Mouse (Mus musculus) stomach, postnatal 0 days (tissue): ENCODE measurements at regions not wholly inside any gene's neighbourhood (a gene's known extent, or its start where the extent isn't known, plus 50 kb on each side); places are given as distances from the start of the nearest gene placed in this dataset.

Experiments
- ATAC-seq: fragments of 200-750 bp; cut with Nextera tagmentation; 2 replicates; pipeline ENCODE4 v1.8.0; 2017; ENCODE audit not compliant: low FRiP score, low TSS enrichment
- DNase-seq: peaks from one replicate; pipeline ENCODE4 v3.0.0-alpha.2; 2016; ENCODE audit warnings: low spot score
- H3K27ac ChIP-seq: fragments of 300-500 bp; sonication (generic); replicated peaks from 2 replicates; pipeline ENCODE4 v1.5.1; 2014; ENCODE audit warnings: mild to moderate bottlenecking, control low read depth
- H3K27me3 ChIP-seq: fragments of 300-500 bp; sonication (generic); 2 replicates; pipeline ENCODE4 v1.6.1; 2014; ENCODE audit warnings: low read length; ENCODE audit not compliant: control insufficient read depth, insufficient read depth
- H3K36me3 ChIP-seq: fragments of 300-500 bp; sonication (generic); 2 replicates; pipeline ENCODE4 v1.6.1; 2014; ENCODE audit warnings: low read length, mixed read lengths; ENCODE audit not compliant: control insufficient read depth, insufficient read depth
- H3K4me1 ChIP-seq: fragments of 300-500 bp; sonication (generic); replicated peaks from 2 replicates; pipeline ENCODE4 v1.6.1; 2014; ENCODE audit warnings: antibody characterized with exemption; ENCODE audit not compliant: control insufficient read depth, insufficient read depth
- H3K4me2 ChIP-seq: fragments of 300-500 bp; sonication (generic); replicated peaks from 2 replicates; pipeline ENCODE4 v1.6.1; 2014; ENCODE audit warnings: low read depth, mild to moderate bottlenecking, control low read depth, moderate library complexity
- H3K4me3 ChIP-seq: fragments of 300-500 bp; sonication (generic); 2 replicates; pipeline ENCODE4 v1.5.1; 2014; ENCODE audit warnings: low read depth, low read length, control low read depth
- H3K9ac ChIP-seq: fragments of 300-500 bp; sonication (generic); 2 replicates; pipeline ENCODE4 v1.6.1; 2014; ENCODE audit warnings: mild to moderate bottlenecking, low read length, control low read depth, mixed read lengths
- H3K9me3 ChIP-seq: fragments of 300-500 bp; sonication (generic); 2 replicates; pipeline ENCODE4 v1.6.1; 2016; ENCODE audit warnings: low read length; ENCODE audit not compliant: control insufficient read depth
- CTCF ChIP-seq: IDR thresholded peaks from 2 replicates; pipeline ENCODE4 v1.5.1; 2016; ENCODE audit warnings: antibody characterized with exemption, low read depth, mild to moderate bottlenecking, moderate library complexity
- EP300 ChIP-seq: optimal IDR thresholded peaks from 2 replicates; pipeline ENCODE3; 2016; ENCODE audit warnings: antibody characterized with exemption
- WGBS: fragments of 180-500 bp; shearing (Covaris S2); extraction: QIAGEN DNeasy Blood & Tissue Kit; methylation state at CpG from one replicate; pipeline ENCODE4 v1.1.7; 2014; 5-methylcytosine and 5-hydroxymethylcytosine counted together

DNA sequence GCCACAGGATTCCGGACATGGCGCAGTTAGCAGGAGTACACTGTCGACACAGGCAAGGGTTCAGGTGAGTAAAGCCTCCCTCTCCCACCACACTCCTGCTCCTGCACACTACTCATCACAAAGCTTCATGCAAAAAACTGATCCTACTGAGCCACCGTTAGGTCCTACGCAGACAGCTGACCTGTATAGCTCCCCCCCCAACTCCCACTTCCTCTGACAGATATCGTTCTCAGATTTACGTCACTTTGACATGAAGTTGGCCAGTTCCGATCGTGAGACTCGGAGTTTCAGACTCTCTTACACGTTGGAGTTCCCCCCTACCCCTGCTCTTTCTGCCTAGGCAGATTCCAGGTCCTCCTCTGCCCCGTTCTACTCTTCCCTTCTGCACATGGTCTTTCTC is 91.6 kb upstream of the Tmc1 start:
- no peak overlapping the region for H3K9ac ChIP-seq
- TF ChIP-seq EP300 (no peak), CTCF (no peak)
- H3K27ac ChIP-seq: no peak overlapping the region
- ATAC-seq (no peak), DNase-seq (no peak)
- no peaks in the 10 kb centered on the region for H3K9me3 ChIP-seq
- H3K27me3 ChIP-seq: no peaks in the 10 kb centered on the region
- H3K4me2 ChIP-seq: no peak overlapping the region
- no peaks in the 10 kb centered on the region for H3K4me1 ChIP-seq
- 79% methylated on average over 12 of the region's 12 CpGs for WGBS
- no peak overlapping the region for H3K4me3 ChIP-seq
- H3K36me3 ChIP-seq: no peaks in the 10 kb centered on the region

DNA sequence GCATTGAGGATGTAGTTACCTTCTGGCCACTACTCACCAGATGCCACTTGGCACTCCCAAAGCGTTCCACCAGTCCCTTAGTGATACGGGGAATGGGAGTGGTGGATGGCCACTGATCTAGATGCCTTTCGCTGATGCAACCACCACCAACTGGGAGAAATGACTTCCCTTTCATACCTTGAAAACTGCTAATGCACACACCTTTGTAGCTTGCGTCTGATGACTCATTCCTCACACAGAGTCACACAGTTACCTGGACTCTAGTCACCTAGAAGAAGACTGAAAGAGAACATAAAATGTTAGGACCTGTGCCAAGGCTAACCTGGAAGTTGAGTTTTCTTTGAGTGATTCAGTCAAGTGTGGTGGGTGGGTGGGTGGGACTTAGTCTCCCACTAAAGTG is 90.0 kb upstream of the Tmc1 start:
- no peaks in the 10 kb centered on the region for H3K27me3 ChIP-seq
- no peak overlapping the region for H3K4me2 ChIP-seq
- H3K4me1 ChIP-seq: no peaks in the 10 kb centered on the region
- H3K36me3 ChIP-seq: no peaks in the 10 kb centered on the region
- H3K9me3 ChIP-seq: no peaks in the 10 kb centered on the region
- H3K4me3 ChIP-seq: no peak overlapping the region
- TF ChIP-seq CTCF (no peak), EP300 (no peak)
- peak; percentile 29 for DNase-seq
- H3K27ac ChIP-seq: no peak overlapping the region
- 65% methylated on average over 4 of the region's 4 CpGs for WGBS
- H3K9ac ChIP-seq: no peak overlapping the region
- peak; percentile 94 for ATAC-seq

DNA sequence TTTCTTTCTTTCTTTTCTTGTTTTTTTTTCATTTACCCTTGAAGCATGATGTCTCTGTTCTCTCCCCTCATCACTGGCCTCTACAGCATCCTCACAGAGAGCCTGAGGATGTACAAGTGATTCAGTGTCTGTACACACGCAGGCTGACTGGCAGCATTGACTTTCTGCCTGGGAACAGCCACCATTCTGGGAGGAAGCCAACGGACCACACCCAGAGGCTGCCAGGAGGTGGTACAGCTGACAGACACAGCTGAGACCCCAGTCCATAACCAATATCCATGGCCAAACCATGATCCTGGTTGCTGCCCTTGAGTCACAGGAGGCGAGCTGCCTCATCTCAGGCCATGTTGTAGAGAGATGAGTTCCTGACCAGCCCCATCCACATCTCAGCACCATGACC is 88.5 kb upstream of the Tmc1 start:
- H3K27me3 ChIP-seq: no peaks in the 10 kb centered on the region
- H3K27ac ChIP-seq: no peak overlapping the region
- H3K4me3 ChIP-seq: no peak overlapping the region
- no peak overlapping the region for H3K9ac ChIP-seq
- H3K4me2 ChIP-seq: no peak overlapping the region
- no peaks in the 10 kb centered on the region for H3K4me1 ChIP-seq
- H3K36me3 ChIP-seq: no peaks in the 10 kb centered on the region
- WGBS: 80% methylated on average over 3 of the region's 3 CpGs
- DNase-seq: no peak
- TF ChIP-seq EP300 (no peak), CTCF (no peak)
- H3K9me3 ChIP-seq: no peaks in the 10 kb centered on the region
- ATAC-seq: no peak

DNA sequence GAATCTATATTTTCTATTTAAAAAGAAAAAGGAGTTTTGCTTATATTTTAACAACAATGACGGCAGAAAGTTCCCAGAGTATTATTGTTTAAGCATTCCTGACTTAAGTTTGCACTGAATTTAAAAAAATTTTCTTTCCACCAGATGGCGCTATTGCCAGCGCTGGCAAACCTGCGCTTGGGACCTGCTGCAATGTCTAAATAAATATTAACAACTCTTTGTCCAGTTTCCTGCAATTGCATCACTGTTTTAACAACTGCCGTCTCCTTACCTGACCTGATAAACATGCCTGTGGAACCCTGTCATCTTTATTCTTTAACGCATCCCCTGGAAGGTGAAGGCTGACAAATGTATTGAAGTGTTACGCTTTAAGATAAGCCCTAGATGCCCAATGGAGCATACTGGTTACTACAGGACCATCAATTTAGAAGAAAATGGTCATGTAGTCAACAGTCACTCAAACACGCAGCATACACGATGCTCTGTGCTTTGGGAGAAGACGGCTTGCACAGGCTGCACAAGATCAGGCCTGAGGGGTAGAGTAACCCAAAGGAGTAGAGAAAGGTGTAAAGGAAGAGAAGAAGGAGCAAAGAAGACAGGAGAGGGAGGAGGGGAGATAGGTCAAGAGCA is 83.6 kb upstream of the Tmc1 start:
- ATAC-seq (peak; percentile 80), DNase-seq (peak; percentile 45)

DNA sequence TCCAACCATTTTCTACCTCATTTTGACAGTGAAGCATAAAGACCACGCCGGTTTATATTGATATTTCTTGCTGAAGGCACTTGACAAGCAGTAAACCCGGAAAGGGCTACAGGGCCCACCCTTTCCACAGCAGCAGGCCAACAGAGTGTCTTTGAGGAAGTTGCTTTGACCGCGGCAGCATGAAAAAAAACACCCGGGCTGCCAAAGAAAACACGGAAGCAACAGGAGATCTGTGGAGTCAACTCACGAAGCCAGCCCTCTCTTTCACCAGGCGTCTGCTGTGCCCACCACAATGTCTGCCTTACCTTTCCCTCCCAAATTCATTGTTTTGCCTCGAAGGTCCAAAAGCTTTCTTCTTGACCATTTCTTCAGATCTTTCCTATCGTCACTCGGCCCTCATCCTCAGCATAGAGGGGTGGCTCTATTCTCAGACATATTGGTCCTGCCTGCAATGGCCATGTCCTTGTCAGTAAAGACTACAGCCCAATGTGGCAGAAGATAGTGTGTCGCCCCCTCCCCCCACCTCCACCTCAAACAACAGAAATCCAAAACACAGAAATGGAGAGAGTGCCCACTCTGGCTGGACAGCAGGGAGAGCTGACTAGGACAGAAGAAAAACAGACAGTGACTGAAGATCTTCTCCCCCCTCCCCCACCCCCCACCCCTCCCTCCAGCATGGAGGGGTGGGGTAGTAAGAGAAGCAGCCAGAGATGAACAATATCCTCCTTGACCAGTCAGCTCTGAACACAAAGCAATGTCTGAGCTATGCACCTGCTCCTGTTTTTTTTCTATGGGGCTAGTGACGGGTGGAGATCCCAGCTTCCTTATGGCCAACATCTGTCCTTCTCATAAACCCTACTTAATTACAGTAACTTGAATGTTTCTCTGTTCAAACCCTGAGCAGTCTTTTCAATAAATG is 82.8 kb upstream of the Tmc1 start:
- no peak overlapping the region for H3K4me2 ChIP-seq
- TF ChIP-seq EP300 (no peak), CTCF (no peak)
- ATAC-seq (peak; percentile 59), DNase-seq (peak; percentile 41)
- H3K36me3 ChIP-seq: no peaks in the 10 kb centered on the region
- H3K9me3 ChIP-seq: no peaks in the 10 kb centered on the region
- H3K9ac ChIP-seq: no peak overlapping the region
- peak overlapping the region; percentile 45; the same call in 1 of the 2 replicates for H3K27ac ChIP-seq
- no peak overlapping the region for H3K4me3 ChIP-seq
- no peaks in the 10 kb centered on the region for H3K27me3 ChIP-seq
- WGBS: 59% methylated on average over 14 of the region's 14 CpGs
- no peaks in the 10 kb centered on the region for H3K4me1 ChIP-seq

More for the DNA sequence above, 83.6 kb upstream of the Tmc1 start:
- H3K27ac ChIP-seq: no peak overlapping the region
- H3K9ac ChIP-seq: no peak overlapping the region
- TF ChIP-seq CTCF (peak; percentile 86), EP300 (no peak)
- no peaks in the 10 kb centered on the region for H3K36me3 ChIP-seq
- no peak overlapping the region for H3K4me3 ChIP-seq
- WGBS: 32% methylated on average over 10 of the region's 10 CpGs
- H3K4me1 ChIP-seq: no peaks in the 10 kb centered on the region
- H3K4me2 ChIP-seq: no peak overlapping the region
- no peaks in the 10 kb centered on the region for H3K9me3 ChIP-seq
- H3K27me3 ChIP-seq: no peaks in the 10 kb centered on the region

DNA sequence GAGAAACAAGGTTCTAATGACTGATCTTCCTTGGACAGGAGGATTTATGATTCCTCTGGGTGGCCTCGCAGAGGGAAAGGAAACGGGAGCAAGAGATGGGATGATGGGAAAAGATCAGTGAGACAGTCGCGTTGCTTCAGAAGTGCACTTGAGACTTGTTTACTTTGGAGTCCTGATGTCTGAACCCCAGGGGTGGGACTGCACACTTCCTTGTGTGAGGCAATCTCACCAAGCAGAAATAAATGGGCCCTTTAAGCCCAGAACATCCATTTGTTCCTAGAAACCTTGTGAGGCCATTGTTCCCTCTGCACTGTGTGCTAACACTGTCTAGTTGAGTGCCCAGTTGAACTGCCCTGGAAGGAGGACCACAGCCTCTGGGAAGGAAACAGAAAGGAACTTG is 81.5 kb upstream of the Tmc1 start:
- no peak overlapping the region for H3K27ac ChIP-seq
- WGBS: 26% methylated on average over 4 of the region's 4 CpGs

More for the DNA sequence above, 81.5 kb upstream of the Tmc1 start:
- Histone ChIP-seq H3K27me3 (no peaks in the 10 kb centered on the region), H3K9ac (no peak overlapping the region), H3K36me3 (no peaks in the 10 kb centered on the region), H3K4me2 (no peak overlapping the region), H3K4me1 (no peaks in the 10 kb centered on the region), H3K4me3 (no peak overlapping the region), H3K9me3 (no peaks in the 10 kb centered on the region)
- no peak for ATAC-seq
- TF ChIP-seq CTCF: no peak
- TF ChIP-seq EP300: no peak
- no peak for DNase-seq
